8 mouse cellular contexts compared by ENCODE assay signal in the genomic region with DNA sequence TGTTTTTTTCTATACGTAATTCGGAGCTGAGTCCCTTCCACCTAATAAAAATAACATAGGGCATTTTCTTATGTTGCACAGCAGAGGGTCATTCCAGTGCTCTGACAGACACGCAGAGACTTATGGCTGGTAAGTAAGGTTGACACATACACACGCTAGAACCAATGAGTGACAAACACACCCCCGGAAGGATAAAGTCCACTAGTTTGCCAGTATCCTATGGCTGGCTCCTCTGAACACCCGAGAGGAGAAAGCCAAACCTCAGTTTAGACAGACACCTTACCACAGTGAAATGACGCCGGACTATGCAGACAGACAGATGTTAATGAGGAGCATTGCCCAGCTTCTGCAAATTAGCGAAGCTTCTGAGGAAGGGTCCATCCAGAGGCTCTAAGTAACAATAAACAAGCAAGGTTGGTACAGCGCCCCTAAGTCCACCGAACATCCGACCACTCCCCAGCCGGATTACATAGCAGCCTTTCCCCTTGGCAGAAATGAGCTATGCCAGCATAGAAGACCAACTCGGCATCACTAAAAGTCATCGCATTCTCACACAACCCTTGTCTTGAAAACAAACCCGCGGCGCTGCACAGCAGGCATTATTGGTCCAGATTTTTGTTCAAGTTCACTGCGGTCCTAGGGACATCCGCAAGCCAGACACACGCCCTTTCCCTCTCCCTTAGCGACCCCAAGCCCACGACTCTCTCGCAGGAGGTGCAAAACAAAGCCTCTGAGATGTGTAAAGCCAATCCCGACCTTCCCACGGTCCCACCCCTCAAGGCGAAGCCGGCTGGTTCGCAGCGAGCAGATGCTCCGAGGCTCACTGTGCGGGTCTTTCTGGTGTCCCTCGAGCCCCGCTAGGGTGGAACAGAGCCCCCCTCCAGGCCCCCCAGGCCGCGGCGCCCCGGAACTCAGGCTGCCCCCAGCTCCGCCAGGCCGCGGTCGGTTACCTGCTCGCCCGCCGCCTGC. TPM values are rescaled to one million over a fixed set of nuclear protein-coding genes. Genes with fewer than 3 reads are reported as not detected.
DNase-seq lines count a peak whose midpoint lies in the region; ATAC-seq and TF ChIP-seq lines count a peak whose summit lies in the region.

No protein-coding gene starts in this region.

- no peak overlapping the region for H3K27ac ChIP-seq in thymus, adult 2 months (ENCODE audit: control insufficient read depth, insufficient read depth, low read length)
- peak overlapping the region; percentile 89 for H3K27ac ChIP-seq in hindbrain, embryonic 14.5 days
- H3K27ac ChIP-seq in liver, embryonic 16.5 days (ENCODE audit: low read length), result peak overlapping the region; percentile 77

- 11% methylated on average over 45 of the region's 45 CpGs for WGBS in thymus, adult 2 months
- 11% methylated on average over 45 of the region's 45 CpGs for WGBS in hindbrain, embryonic 14.5 days
- WGBS in liver, embryonic 16.5 days (ENCODE audit: insufficient replicate concordance), result 9% methylated on average over 45 of the region's 45 CpGs

- peak overlapping the region; percentile 89 for H3K4me3 ChIP-seq in thymus, adult 2 months (ENCODE audit: control insufficient read depth, insufficient read depth, low read length)
- peak overlapping the region; percentile 73 for H3K4me3 ChIP-seq in hindbrain, embryonic 14.5 days (replicated peaks; ENCODE audit: low read length)
- peak overlapping the region; percentile 95 for H3K4me3 ChIP-seq in liver, embryonic 16.5 days (ENCODE audit: low read depth, low read length)

- H3K27me3 ChIP-seq in thymus, adult 2 months (ENCODE audit: control insufficient read depth, insufficient read depth, low read length), result no peaks in the 10 kb centered on the region
- H3K27me3 ChIP-seq in hindbrain, embryonic 14.5 days (ENCODE audit: control insufficient read depth, insufficient read depth, low read length), result no peaks in the 10 kb centered on the region
- no peaks in the 10 kb centered on the region for H3K27me3 ChIP-seq in liver, embryonic 16.5 days (ENCODE audit: control insufficient read depth, insufficient read depth, low read depth, low read length)

- H3K4me2 ChIP-seq in hindbrain, embryonic 14.5 days (replicated peaks), result peak overlapping the region; percentile 84
- peak overlapping the region; percentile 92 for H3K4me2 ChIP-seq in liver, embryonic 16.5 days (ENCODE audit: low read depth, low read length)

- no peak for TF ChIP-seq POLR2A in thymus, adult 2 months (IDR thresholded peaks at IDR 0.05; ENCODE audit: control insufficient read depth, extremely low read depth, insufficient read depth, low read length, poor library complexity)

- ATAC-seq in hindbrain, embryonic 14.5 days (ENCODE audit: low FRiP score), result peak; percentile 63
- ATAC-seq in liver, embryonic 16.5 days (ENCODE audit: low read depth), result peak; percentile 49
- no peak for ATAC-seq in megakaryocyte progenitor cell, adult 5-6 weeks (replicated peaks; ENCODE audit: poor library complexity)

- DNase-seq in cerebellum, adult 9-11 months, result peak; percentile 63
- DNase-seq in cerebellum, adult 11 months, result no peak
- DNase-seq in thymus, adult 2 months, result no peak
- DNase-seq in thymus, postnatal 4 days, result no peak
- DNase-seq in hindbrain, embryonic 14.5 days (ENCODE audit: low spot score), result no peak
- DNase-seq in spleen, postnatal 14 days (ENCODE audit: low spot score in 2 of 2), result no peak

- TF ChIP-seq CTCF in thymus, adult 2 months (IDR thresholded peaks at IDR 0.05; ENCODE audit: borderline replicate concordance, control insufficient read depth, extremely low read depth, insufficient read depth, low read length, poor library complexity), result no peak

- peaks cover 12% of the 10 kb centered on the region for H3K4me1 ChIP-seq in thymus, adult 2 months (replicated peaks; ENCODE audit: control insufficient read depth, insufficient read depth, low read length)
- H3K4me1 ChIP-seq in hindbrain, embryonic 14.5 days (replicated peaks; ENCODE audit: control insufficient read depth, insufficient read depth, low read length), result peaks cover 8% of the 10 kb centered on the region
- H3K4me1 ChIP-seq in liver, embryonic 16.5 days (ENCODE audit: control insufficient read depth, low read depth, low read length), result peaks cover 16% of the 10 kb centered on the region

- peaks cover 12% of the 10 kb centered on the region for H3K36me3 ChIP-seq in thymus, adult 2 months (ENCODE audit: control insufficient read depth, insufficient read depth, low read length)
- H3K36me3 ChIP-seq in hindbrain, embryonic 14.5 days (replicated peaks; ENCODE audit: control insufficient read depth, insufficient read depth), result peaks cover 38% of the 10 kb centered on the region
- H3K36me3 ChIP-seq in liver, embryonic 16.5 days (ENCODE audit: control insufficient read depth, insufficient read depth), result peaks cover 15% of the 10 kb centered on the region

- no peaks in the 10 kb centered on the region for H3K9me3 ChIP-seq in hindbrain, embryonic 14.5 days (ENCODE audit: control insufficient read depth, low read length)
- H3K9me3 ChIP-seq in liver, embryonic 16.5 days (replicated peaks; ENCODE audit: control insufficient read depth, low read length), result no peaks in the 10 kb centered on the region

- peak overlapping the region; percentile 97 for H3K9ac ChIP-seq in hindbrain, embryonic 14.5 days
- H3K9ac ChIP-seq in liver, embryonic 16.5 days (ENCODE audit: low read depth, low read length), result peak overlapping the region; percentile 99

RNA-seq across cellular contexts. Expression of gene 4833439L19Rik, which starts 0.7 kb away (rescaled TPM):
- polyA plus RNA-seq in thymus, adult 2 months (2012; rRNA removed), result 104 and 105 TPM in 2 replicates
- polyA plus RNA-seq in hindbrain, embryonic 14.5 days (2014; fragmentation: Nextera tagmentation; extraction: Ambion mirVana), result 237 and 263 TPM in 2 replicates
- 47.7 and 50.2 TPM in 2 replicates for polyA plus RNA-seq in liver, embryonic 16.5 days (2015; fragmentation: Nextera tagmentation; extraction: Ambion mirVana)
- 56.2 and 56.5 TPM in 2 replicates for total RNA-seq in megakaryocyte progenitor cell, adult 5-6 weeks (2015)
- total RNA-seq in megakaryocyte progenitor cell, adult 5-6 weeks (2017), result 30.0 and 37.5 TPM in 2 replicates

RNA-seq across cellular contexts. Expression of gene Arl10, which starts 10.3 kb away (rescaled TPM):
- 19.8 and 20.5 TPM in 2 replicates for polyA plus RNA-seq in thymus, adult 2 months (2012; rRNA removed)
- 83.0 and 88.8 TPM in 2 replicates for polyA plus RNA-seq in hindbrain, embryonic 14.5 days (2014; fragmentation: Nextera tagmentation; extraction: Ambion mirVana)
- 7.6 and 8.4 TPM in 2 replicates for polyA plus RNA-seq in liver, embryonic 16.5 days (2015; fragmentation: Nextera tagmentation; extraction: Ambion mirVana)
- 9.7 and 15.7 TPM in 2 replicates for total RNA-seq in megakaryocyte progenitor cell, adult 5-6 weeks (2015)
- total RNA-seq in megakaryocyte progenitor cell, adult 5-6 weeks (2017), result 9.5 and 14.0 TPM in 2 replicates

RNA-seq across cellular contexts. Expression of gene Nop16, which starts 25.4 kb away (rescaled TPM):
- polyA plus RNA-seq in thymus, adult 2 months (2012; rRNA removed), result 8.6 and 8.7 TPM in 2 replicates
- 42.1 and 46.7 TPM in 2 replicates for polyA plus RNA-seq in hindbrain, embryonic 14.5 days (2014; fragmentation: Nextera tagmentation; extraction: Ambion mirVana)
- 37.9 and 41.0 TPM in 2 replicates for polyA plus RNA-seq in liver, embryonic 16.5 days (2015; fragmentation: Nextera tagmentation; extraction: Ambion mirVana)
- 54.2 and 59.3 TPM in 2 replicates for total RNA-seq in megakaryocyte progenitor cell, adult 5-6 weeks (2015)
- total RNA-seq in megakaryocyte progenitor cell, adult 5-6 weeks (2017), result 69.7 and 104 TPM in 2 replicates

RNA-seq across cellular contexts. Expression of gene Higd2a, which starts 25.5 kb away (rescaled TPM):
- 112 and 116 TPM in 2 replicates for polyA plus RNA-seq in thymus, adult 2 months (2012; rRNA removed)
- 261 and 275 TPM in 2 replicates for polyA plus RNA-seq in hindbrain, embryonic 14.5 days (2014; fragmentation: Nextera tagmentation; extraction: Ambion mirVana)
- polyA plus RNA-seq in liver, embryonic 16.5 days (2015; fragmentation: Nextera tagmentation; extraction: Ambion mirVana), result 102 and 108 TPM in 2 replicates
- 101 and 120 TPM in 2 replicates for total RNA-seq in megakaryocyte progenitor cell, adult 5-6 weeks (2015)
- total RNA-seq in megakaryocyte progenitor cell, adult 5-6 weeks (2017), result 51.6 and 87.6 TPM in 2 replicates

RNA-seq across cellular contexts. Expression of gene Cltb, which starts 46.6 kb away (rescaled TPM):
- 42.2 and 44.6 TPM in 2 replicates for polyA plus RNA-seq in thymus, adult 2 months (2012; rRNA removed)
- polyA plus RNA-seq in hindbrain, embryonic 14.5 days (2014; fragmentation: Nextera tagmentation; extraction: Ambion mirVana), result 177 and 198 TPM in 2 replicates
- polyA plus RNA-seq in liver, embryonic 16.5 days (2015; fragmentation: Nextera tagmentation; extraction: Ambion mirVana), result 30.8 and 33.2 TPM in 2 replicates
- 4.2 and 6.1 TPM in 2 replicates for total RNA-seq in megakaryocyte progenitor cell, adult 5-6 weeks (2015)
- total RNA-seq in megakaryocyte progenitor cell, adult 5-6 weeks (2017), result 11.0 and 13.1 TPM in 2 replicates
